In the genomic region with DNA sequence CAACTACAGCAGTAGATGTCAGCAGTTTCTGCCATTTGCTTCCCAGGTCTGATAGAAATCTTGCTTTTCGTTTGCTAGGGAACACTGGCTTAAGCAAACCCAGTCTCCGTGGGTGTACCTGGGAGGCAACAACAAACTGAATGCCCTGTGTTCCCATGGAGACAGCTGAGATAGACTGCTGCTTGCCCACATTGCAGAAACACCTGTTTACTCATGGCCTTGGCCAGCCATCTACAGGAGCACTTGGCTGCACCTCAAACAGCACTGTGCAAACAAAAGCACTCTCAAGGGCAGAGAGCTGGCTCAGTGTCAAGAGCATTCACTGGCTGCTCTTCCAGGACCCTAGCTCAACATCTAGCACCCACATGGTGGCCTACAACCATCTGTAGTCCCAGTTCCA, we compare ENCODE assay signal across 10 mouse cellular contexts.
DNase-seq lines count a peak whose midpoint lies in the region; ATAC-seq and TF ChIP-seq lines count a peak whose summit lies in the region.
"Had no signal": no experiment of that assay in that cellular context is flagged by ENCODE, and none has a peak within 500 bp of the region (broad histone marks: within the 10 kb centered on the region; RNA-seq: fewer than 3 reads in every experiment).

No protein-coding gene starts in this region.

- TF ChIP-seq EP300 in heart, adult 2 months (IDR thresholded peaks at IDR 0.05; ENCODE audit: insufficient read depth, low read depth, low read length) = 0 out of 2 replicates have a peak, but pooled peaks have one; percentile 56

- H3K27me3 ChIP-seq in heart, adult 2 months (ENCODE audit: control insufficient read depth, insufficient read depth, low read length) = no peaks in the 10 kb centered on the region
- H3K27me3 ChIP-seq in myocyte (ENCODE audit: control insufficient read depth, insufficient read depth, insufficient read length) = no peaks in the 10 kb centered on the region

- TF ChIP-seq POLR2A in heart, adult 2 months (IDR thresholded peaks at IDR 0.05; ENCODE audit: insufficient read depth, low read depth, low read length) = no peak
- TF ChIP-seq POLR2A in myocyte (IDR thresholded peaks at IDR 0.05; ENCODE audit: insufficient read length, low read depth) = no peak

- H3K36me3 ChIP-seq in heart, adult 2 months (ENCODE audit: control insufficient read depth, insufficient read depth, low read length) = no peaks in the 10 kb centered on the region
- H3K36me3 ChIP-seq in myocyte (ENCODE audit: control insufficient read depth, insufficient read depth) = no peaks in the 10 kb centered on the region
- H3K36me3 ChIP-seq: hindbrain, embryonic 10.5 days had no signal

- 23% methylated on average over 2 of the region's 2 CpGs for WGBS in heart, adult 2 months

- H3K27ac ChIP-seq in heart, adult 2 months = peak overlapping the region; percentile 49
- H3K27ac ChIP-seq: hindbrain, embryonic 10.5 days had no signal

- no peak overlapping the region for H3ac ChIP-seq in myocyte (ENCODE audit: control insufficient read depth, insufficient read length)

- peak in 1 of 2 experiments; percentile 60 for DNase-seq in heart, adult 2 months
- DNase-seq in heart, adult 8-10 months (ENCODE audit: low spot score) = no peak
- peak; percentile 55 for DNase-seq in adrenal gland, postnatal 10 days
- DNase-seq in kidney, postnatal 36 days = peak; percentile 31 to 60
- DNase-seq in spleen, postnatal 14 days (ENCODE audit: low spot score in 2 of 2) = no peak
- no peak for DNase-seq in gastrocnemius, postnatal 25 days

- no peak overlapping the region for H3K9ac ChIP-seq in heart, adult 2 months (ENCODE audit: low read depth, low read length)

- no peak for ATAC-seq in megakaryocyte, adult 5-6 weeks (ENCODE audit: poor library complexity, severe bottlenecking)
- ATAC-seq: forebrain, embryonic 16.5 days had no signal

- H3K4me3 ChIP-seq in heart, adult 2 months = no peak overlapping the region
- no peak overlapping the region for H3K4me3 ChIP-seq in myocyte
- H3K4me3 ChIP-seq: hindbrain, embryonic 10.5 days had no signal

- H3K4me1 ChIP-seq in heart, adult 2 months (ENCODE audit: control insufficient read depth, insufficient read depth, low read length) = peaks cover 17% of the 10 kb centered on the region
- H3K4me1 ChIP-seq: hindbrain, embryonic 10.5 days had no signal

- no peak for TF ChIP-seq CTCF in heart, adult 2 months (IDR thresholded peaks at IDR 0.05)

- intact Hi-C loops in heart, adult 2 months (cut with DNase I) = no loop called here

- H3K4me2 ChIP-seq in myocyte (ENCODE audit: low read depth) = no peak overlapping the region

- no peaks in the 10 kb centered on the region for H3K79me2 ChIP-seq in heart, adult 2 months (replicated peaks; ENCODE audit: control insufficient read depth, insufficient read depth, low read length)
- H3K79me2 ChIP-seq in myocyte (ENCODE audit: control insufficient read depth, insufficient read depth) = no peaks in the 10 kb centered on the region

TF ChIP-seq in myocyte, 11 proteins besides CTCF, POLR2A, EP300 and RAD21:
- TF ChIP-seq REST (IDR thresholded peaks at IDR 0.05; ENCODE audit: insufficient read depth, insufficient read length) (no peak), MYOD1 (IDR thresholded peaks at IDR 0.05; ENCODE audit: control insufficient read depth in 1 of 3, insufficient read length in 2 of 3, low read depth in 2 of 3) (peak in 2 of 3 experiments; percentile 24 to 74), USF1 (IDR thresholded peaks at IDR 0.05; ENCODE audit: low read depth) (no peak), MYOG (IDR thresholded peaks at IDR 0.05; ENCODE audit: control insufficient read depth in 1 of 3, insufficient read depth in 1 of 3, insufficient read length in 2 of 3, low read depth in 2 of 3) (peak in 1 of 3 experiments; percentile 28), SRF (IDR thresholded peaks at IDR 0.05; ENCODE audit: control insufficient read depth, insufficient read length, low read depth) (no peak), E2F4 (IDR thresholded peaks at IDR 0.05; ENCODE audit: insufficient read depth) (no peak), POLR2AphosphoS2 (IDR thresholded peaks at IDR 0.05; ENCODE audit: insufficient read length, low read depth) (no peak), MAX (IDR thresholded peaks at IDR 0.05; ENCODE audit: low read depth) (no peak), TCF12 (IDR thresholded peaks at IDR 0.05; ENCODE audit: insufficient read depth, poor library complexity, severe bottlenecking) (no peak), CEBPB (IDR thresholded peaks at IDR 0.05; ENCODE audit: insufficient read depth, poor library complexity, severe bottlenecking) (no peak)

Comparison
In these comparisons a context has a peak if more than half of its experiments do, and no peak if none do; other contexts are left out.
1. DNase-seq: peak in adrenal gland, postnatal 10 days (single experiment) and kidney, postnatal 36 days (2 of 2); none in heart, adult 8-10 months (single experiment), spleen, postnatal 14 days (0 of 2) and gastrocnemius, postnatal 25 days (single experiment).